Mouse (Mus musculus) thymus, adult 2 months (tissue): ENCODE measurements around the gene Tpm4. TPM values are rescaled to one million over a fixed set of nuclear protein-coding genes. Genes with fewer than 3 reads are reported as not detected.

Experiments
- DNase-seq: peaks from one replicate; pipeline ENCODE4 v3.0.0; 2021
- H3K27ac ChIP-seq: fragments of 200-500 bp; 2 replicates; pipeline ENCODE4 v1.5.1; 2012; ENCODE audit warnings: low read length, control low read depth; ENCODE audit not compliant: control insufficient read depth, insufficient read depth
- H3K27me3 ChIP-seq: fragments of 200-500 bp; 2 replicates; pipeline ENCODE4 v1.6.1; 2012; ENCODE audit warnings: mild to moderate bottlenecking, low read length, moderate library complexity, mixed read lengths; ENCODE audit not compliant: control insufficient read depth, insufficient read depth
- H3K36me3 ChIP-seq: fragments of 200-500 bp; 2 replicates; pipeline ENCODE4 v1.6.1; 2012; ENCODE audit warnings: mild to moderate bottlenecking, low read length, moderate library complexity; ENCODE audit not compliant: control insufficient read depth, insufficient read depth
- H3K4me1 ChIP-seq: fragments of 200-500 bp; replicated peaks from 2 replicates; pipeline ENCODE4 v1.6.1; 2012; ENCODE audit warnings: low read length; ENCODE audit not compliant: control insufficient read depth, insufficient read depth
- H3K4me3 ChIP-seq: fragments of 200-500 bp; 2 replicates; pipeline ENCODE4 v1.5.1; 2012; ENCODE audit warnings: mild to moderate bottlenecking, low read length, control low read depth, moderate library complexity; ENCODE audit not compliant: control insufficient read depth, insufficient read depth
- CTCF ChIP-seq: fragments of 200-500 bp; IDR thresholded peaks from 2 replicates; pipeline ENCODE4 v1.5.1; 2012; ENCODE audit warnings: mild to moderate bottlenecking, control low read depth, low read length, moderate library complexity, borderline replicate concordance; ENCODE audit not compliant: control insufficient read depth, poor library complexity, insufficient read depth; ENCODE audit errors: extremely low read depth
- POLR2A ChIP-seq: fragments of 200-500 bp; IDR thresholded peaks from 2 replicates; pipeline ENCODE4 v1.6.1; 2012; ENCODE audit warnings: mild to moderate bottlenecking, low read length, control low read depth, moderate library complexity; ENCODE audit not compliant: control insufficient read depth, poor library complexity, insufficient read depth; ENCODE audit errors: extremely low read depth
- WGBS: fragments of 180-500 bp; shearing (Covaris S2); methylation state at CpG from one replicate; pipeline ENCODE4 v1.1.7; 2018; 5-methylcytosine and 5-hydroxymethylcytosine counted together
- polyA plus RNA-seq: library from polyadenylated mRNA; depleted of rRNA; stranded (reverse); fragments of >200 nt; gene quantifications from 2 replicates; pipeline ENCODE4 v1.2.3, GENCODE M21; 2012

The Tpm4 gene
- polyA plus RNA-seq, 1 experiment = 55.6 TPM

GRCm38 (mm10) chr8:72151418-72152078, 16.8 kb downstream of the Tpm4 start:
- Histone ChIP-seq H3K27me3 (no peaks in the 10 kb centered on the region), H3K36me3 (peaks cover 66% of the 10 kb centered on the region), H3K4me1 (no peaks in the 10 kb centered on the region), H3K4me3 (no peak overlapping the region), H3K27ac (no peak overlapping the region)
- 55% methylated on average over 3 of the region's 3 CpGs for WGBS
- TF ChIP-seq CTCF (no peak), POLR2A (no peak)
- no peak for DNase-seq

- peaks cover 48% of the 10 kb centered on the region for H3K36me3 ChIP-seq
These were observed 18.6 kb downstream of the Tpm4 start for GRCm38 (mm10) chr8:72153382-72153781.

GRCm38 (mm10) chr8:72158096-72158495, 23.3 kb downstream of the Tpm4 start:
- DNase-seq = no peak
- H3K4me1 ChIP-seq = peaks cover 13% of the 10 kb centered on the region
- no peak overlapping the region for H3K4me3 ChIP-seq
- H3K36me3 ChIP-seq = peaks cover 14% of the 10 kb centered on the region
- 84% methylated on average over 2 of the region's 2 CpGs for WGBS
- TF ChIP-seq CTCF (no peak), POLR2A (no peak)
- H3K27ac ChIP-seq = no peak overlapping the region
- H3K27me3 ChIP-seq = no peaks in the 10 kb centered on the region

More at GRCm38 (mm10) chr8:72153382-72153781, 18.6 kb downstream of the Tpm4 start:
- TF ChIP-seq POLR2A (no peak), CTCF (no peak)
- Histone ChIP-seq H3K4me3 (no peak overlapping the region), H3K4me1 (no peaks in the 10 kb centered on the region), H3K27ac (no peak overlapping the region), H3K27me3 (no peaks in the 10 kb centered on the region)
- DNase-seq = no peak

GRCm38 (mm10) chr8:72158726-72159125, 24.0 kb downstream of the Tpm4 start:
- Histone ChIP-seq H3K27ac (no peak overlapping the region), H3K4me3 (no peak overlapping the region), H3K4me1 (peaks cover 15% of the 10 kb centered on the region), H3K27me3 (no peaks in the 10 kb centered on the region), H3K36me3 (peaks cover 9% of the 10 kb centered on the region; the same call in 1 of the 2 replicates)
- DNase-seq = no peak
- TF ChIP-seq CTCF (no peak), POLR2A (no peak)
- WGBS = 92% methylated on average over 3 of the region's 3 CpGs

- TF ChIP-seq CTCF (no peak), POLR2A (no peak)
- DNase-seq = peak; percentile 20
- no peaks in the 10 kb centered on the region for H3K27me3 ChIP-seq
- H3K27ac ChIP-seq = peak overlapping the region; percentile 90; the same call in 1 of the 2 replicates
- H3K4me3 ChIP-seq = no peak overlapping the region
- 4% methylated on average over 3 of the region's 3 CpGs for WGBS
- no peaks in the 10 kb centered on the region for H3K36me3 ChIP-seq
- H3K4me1 ChIP-seq = peaks cover 15% of the 10 kb centered on the region
These were observed 25.2 kb downstream of the Tpm4 start for GRCm38 (mm10) chr8:72160007-72160406.

- Histone ChIP-seq H3K4me1 (peaks cover 15% of the 10 kb centered on the region), H3K27me3 (no peaks in the 10 kb centered on the region), H3K27ac (peak within 1 kb of the TSS; percentile 90), H3K36me3 (no peaks in the 10 kb centered on the region), H3K4me3 (peak within 1 kb of the TSS; percentile 83)
- DNase-seq = peak; percentile 99
- under 1% methylated on average over 82 of the region's 82 CpGs for WGBS
- TF ChIP-seq POLR2A = peak; percentile 87
- TF ChIP-seq CTCF = peak; percentile 52
These were observed 26.2 kb downstream of the Tpm4 start, which contains the start of gene Rab8a for GRCm38 (mm10) chr8:72160707-72161697. Gene Rab8a (plus strand): TSS chr8:72161200.
